Mouse (Mus musculus): Measurements from ENCODE around the gene Nxpe4.

GRCm38 (mm10) chr9:48142646-48143045 is 19.2 kb upstream of the Nxpe4 start:
- TF ChIP-seq CTCF (IDR thresholded peaks at IDR 0.05; ENCODE audit: extremely low read depth, insufficient read length, insufficient replicate concordance, low read depth, low read length) (no peak), POLR2A (IDR thresholded peaks at IDR 0.05; ENCODE audit: low read depth, low read length) (no peak)
